Mouse (Mus musculus): ENCODE data around the gene Cnep1r1. TPM values are rescaled to one million over a fixed set of nuclear protein-coding genes. Genes with fewer than 3 reads are reported as not detected.

Gene Cnep1r1
- polyA plus RNA-seq (2015; fragmentation: Nextera tagmentation; extraction: Ambion mirVana), result 48.7 and 53.8 TPM in 2 replicates

- Histone ChIP-seq H3K36me3 (ENCODE audit: control insufficient read depth, insufficient read depth) (peaks cover 9% of the 10 kb centered on the region), H3K4me2 (ENCODE audit: low read length) (peak within 1 kb of the TSS; percentile 87), H3K4me1 (replicated peaks; ENCODE audit: control insufficient read depth, insufficient read depth, low read length) (peaks cover 9% of the 10 kb centered on the region; the same call in 1 of the 2 replicates), H3K27ac (ENCODE audit: low read length) (peak within 1 kb of the TSS; percentile 58), H3K9ac (replicated peaks; ENCODE audit: low read depth, low read length) (peak within 1 kb of the TSS; percentile 82), H3K4me3 (replicated peaks; ENCODE audit: low read length) (peak within 1 kb of the TSS; percentile 78), H3K9me3 (ENCODE audit: control insufficient read depth, low read length) (no peaks in the 10 kb centered on the region), H3K27me3 (replicated peaks; ENCODE audit: control insufficient read depth, insufficient read depth, low read length) (no peaks in the 10 kb centered on the region)
- ATAC-seq, result peak; percentile 100
- WGBS, result 0% methylated on average over 48 of the region's 49 CpGs
Observed at GRCm38 (mm10) chr8:88118456-88119036, at the start of gene Cnep1r1. TSS of gene Cnep1r1 (plus strand) at chr8:88118769.

- H3K27me3 ChIP-seq (replicated peaks; ENCODE audit: control insufficient read depth, insufficient read depth, low read length), result no peaks in the 10 kb centered on the region
- no peaks in the 10 kb centered on the region for H3K36me3 ChIP-seq (ENCODE audit: control insufficient read depth, insufficient read depth)
- WGBS, result 88% methylated on average over 5 of the region's 5 CpGs
- no peaks in the 10 kb centered on the region for H3K4me1 ChIP-seq (replicated peaks; ENCODE audit: control insufficient read depth, insufficient read depth, low read length)
- no peaks in the 10 kb centered on the region for H3K9me3 ChIP-seq (ENCODE audit: control insufficient read depth, low read length)
- ATAC-seq, result no peak
- H3K9ac ChIP-seq (replicated peaks; ENCODE audit: low read depth, low read length), result no peak overlapping the region
- no peak overlapping the region for H3K4me2 ChIP-seq (ENCODE audit: low read length)
- no peak overlapping the region for H3K4me3 ChIP-seq (replicated peaks; ENCODE audit: low read length)
- H3K27ac ChIP-seq (ENCODE audit: low read length), result no peak overlapping the region
Observed at GRCm38 (mm10) chr8:88082183-88082582, 36.4 kb upstream of the Cnep1r1 start.

- Histone ChIP-seq H3K27ac (ENCODE audit: low read length) (no peak overlapping the region), H3K4me1 (replicated peaks; ENCODE audit: control insufficient read depth, insufficient read depth, low read length) (no peaks in the 10 kb centered on the region), H3K4me3 (replicated peaks; ENCODE audit: low read length) (no peak overlapping the region), H3K9ac (replicated peaks; ENCODE audit: low read depth, low read length) (no peak overlapping the region), H3K4me2 (ENCODE audit: low read length) (no peak overlapping the region), H3K27me3 (replicated peaks; ENCODE audit: control insufficient read depth, insufficient read depth, low read length) (no peaks in the 10 kb centered on the region), H3K9me3 (ENCODE audit: control insufficient read depth, low read length) (no peaks in the 10 kb centered on the region), H3K36me3 (ENCODE audit: control insufficient read depth, insufficient read depth) (no peaks in the 10 kb centered on the region)
- no peak for ATAC-seq
Observed at GRCm38 (mm10) chr8:88088006-88088405, 30.6 kb upstream of the Cnep1r1 start.

- no peak for ATAC-seq
- no peaks in the 10 kb centered on the region for H3K9me3 ChIP-seq (ENCODE audit: control insufficient read depth, low read length)
- no peak overlapping the region for H3K9ac ChIP-seq (replicated peaks; ENCODE audit: low read depth, low read length)
- no peak overlapping the region for H3K4me2 ChIP-seq (ENCODE audit: low read length)
- WGBS, result 94% methylated on average over 2 of the region's 2 CpGs
- no peaks in the 10 kb centered on the region for H3K27me3 ChIP-seq (replicated peaks; ENCODE audit: control insufficient read depth, insufficient read depth, low read length)
- H3K4me1 ChIP-seq (replicated peaks; ENCODE audit: control insufficient read depth, insufficient read depth, low read length), result no peaks in the 10 kb centered on the region
- H3K4me3 ChIP-seq (replicated peaks; ENCODE audit: low read length), result no peak overlapping the region
- H3K27ac ChIP-seq (ENCODE audit: low read length), result no peak overlapping the region
- no peaks in the 10 kb centered on the region for H3K36me3 ChIP-seq (ENCODE audit: control insufficient read depth, insufficient read depth)
Observed at GRCm38 (mm10) chr8:88091661-88092060, 26.9 kb upstream of the Cnep1r1 start.

GRCm38 (mm10) chr8:88093367-88093766, 25.2 kb upstream of the Cnep1r1 start:
- H3K4me2 ChIP-seq (ENCODE audit: low read length), result no peak overlapping the region
- H3K4me3 ChIP-seq (replicated peaks; ENCODE audit: low read length), result no peak overlapping the region
- no peak overlapping the region for H3K27ac ChIP-seq (ENCODE audit: low read length)
- ATAC-seq, result no peak
- WGBS, result 73% methylated on average over 4 of the region's 4 CpGs
- H3K36me3 ChIP-seq (ENCODE audit: control insufficient read depth, insufficient read depth), result no peaks in the 10 kb centered on the region
- no peaks in the 10 kb centered on the region for H3K4me1 ChIP-seq (replicated peaks; ENCODE audit: control insufficient read depth, insufficient read depth, low read length)
- H3K9ac ChIP-seq (replicated peaks; ENCODE audit: low read depth, low read length), result no peak overlapping the region
- H3K9me3 ChIP-seq (ENCODE audit: control insufficient read depth, low read length), result no peaks in the 10 kb centered on the region
- no peaks in the 10 kb centered on the region for H3K27me3 ChIP-seq (replicated peaks; ENCODE audit: control insufficient read depth, insufficient read depth, low read length)

GRCm38 (mm10) chr8:88098856-88099255, 19.7 kb upstream of the Cnep1r1 start:
- Histone ChIP-seq H3K9ac (replicated peaks; ENCODE audit: low read depth, low read length) (no peak overlapping the region), H3K36me3 (ENCODE audit: control insufficient read depth, insufficient read depth) (no peaks in the 10 kb centered on the region), H3K4me2 (ENCODE audit: low read length) (no peak overlapping the region), H3K27me3 (replicated peaks; ENCODE audit: control insufficient read depth, insufficient read depth, low read length) (no peaks in the 10 kb centered on the region), H3K27ac (ENCODE audit: low read length) (no peak overlapping the region), H3K4me1 (replicated peaks; ENCODE audit: control insufficient read depth, insufficient read depth, low read length) (no peaks in the 10 kb centered on the region), H3K4me3 (replicated peaks; ENCODE audit: low read length) (no peak overlapping the region), H3K9me3 (ENCODE audit: control insufficient read depth, low read length) (no peaks in the 10 kb centered on the region)
- no peak for ATAC-seq
- 91% methylated on average over 4 of the region's 4 CpGs for WGBS

GRCm38 (mm10) chr8:88099526-88099925, 19.0 kb upstream of the Cnep1r1 start:
- Histone ChIP-seq H3K36me3 (ENCODE audit: control insufficient read depth, insufficient read depth) (no peaks in the 10 kb centered on the region), H3K4me2 (ENCODE audit: low read length) (no peak overlapping the region), H3K9me3 (ENCODE audit: control insufficient read depth, low read length) (no peaks in the 10 kb centered on the region), H3K27me3 (replicated peaks; ENCODE audit: control insufficient read depth, insufficient read depth, low read length) (no peaks in the 10 kb centered on the region), H3K27ac (ENCODE audit: low read length) (no peak overlapping the region), H3K4me1 (replicated peaks; ENCODE audit: control insufficient read depth, insufficient read depth, low read length) (no peaks in the 10 kb centered on the region), H3K9ac (replicated peaks; ENCODE audit: low read depth, low read length) (no peak overlapping the region), H3K4me3 (replicated peaks; ENCODE audit: low read length) (no peak overlapping the region)
- ATAC-seq, result no peak
- WGBS, result 0% methylated on average over 1 of the region's 1 CpGs

GRCm38 (mm10) chr8:88109241-88109640, 9.3 kb upstream of the Cnep1r1 start:
- H3K9ac ChIP-seq (replicated peaks; ENCODE audit: low read depth, low read length), result no peak overlapping the region
- no peaks in the 10 kb centered on the region for H3K36me3 ChIP-seq (ENCODE audit: control insufficient read depth, insufficient read depth)
- no peaks in the 10 kb centered on the region for H3K27me3 ChIP-seq (replicated peaks; ENCODE audit: control insufficient read depth, insufficient read depth, low read length)
- no peaks in the 10 kb centered on the region for H3K9me3 ChIP-seq (ENCODE audit: control insufficient read depth, low read length)
- ATAC-seq, result no peak
- H3K4me1 ChIP-seq (replicated peaks; ENCODE audit: control insufficient read depth, insufficient read depth, low read length), result no peaks in the 10 kb centered on the region
- 93% methylated on average over 4 of the region's 4 CpGs for WGBS
- no peak overlapping the region for H3K27ac ChIP-seq (ENCODE audit: low read length)
- H3K4me3 ChIP-seq (replicated peaks; ENCODE audit: low read length), result no peak overlapping the region
- H3K4me2 ChIP-seq (ENCODE audit: low read length), result no peak overlapping the region

GRCm38 (mm10) chr8:88119076-88119475, 507 bp downstream of the Cnep1r1 start:
- Histone ChIP-seq H3K4me2 (ENCODE audit: low read length) (peak overlapping the region; percentile 87), H3K27me3 (replicated peaks; ENCODE audit: control insufficient read depth, insufficient read depth, low read length) (no peaks in the 10 kb centered on the region), H3K27ac (ENCODE audit: low read length) (no peak overlapping the region), H3K9ac (replicated peaks; ENCODE audit: low read depth, low read length) (peak overlapping the region; percentile 82), H3K36me3 (ENCODE audit: control insufficient read depth, insufficient read depth) (peaks cover 10% of the 10 kb centered on the region), H3K4me1 (replicated peaks; ENCODE audit: control insufficient read depth, insufficient read depth, low read length) (peaks cover 9% of the 10 kb centered on the region; the same call in 1 of the 2 replicates), H3K9me3 (ENCODE audit: control insufficient read depth, low read length) (no peaks in the 10 kb centered on the region), H3K4me3 (replicated peaks; ENCODE audit: low read length) (peak overlapping the region; percentile 78)
- 1% methylated on average over 11 of the region's 11 CpGs for WGBS
- no peak for ATAC-seq

- H3K27me3 ChIP-seq (replicated peaks; ENCODE audit: control insufficient read depth, insufficient read depth, low read length), result no peaks in the 10 kb centered on the region
- H3K4me1 ChIP-seq (replicated peaks; ENCODE audit: control insufficient read depth, insufficient read depth, low read length), result peaks cover 4% of the 10 kb centered on the region; the same call in 1 of the 2 replicates
- no peak overlapping the region for H3K4me3 ChIP-seq (replicated peaks; ENCODE audit: low read length)
- H3K27ac ChIP-seq (ENCODE audit: low read length), result no peak overlapping the region
- no peaks in the 10 kb centered on the region for H3K9me3 ChIP-seq (ENCODE audit: control insufficient read depth, low read length)
- no peak overlapping the region for H3K9ac ChIP-seq (replicated peaks; ENCODE audit: low read depth, low read length)
- H3K4me2 ChIP-seq (ENCODE audit: low read length), result no peak overlapping the region
- H3K36me3 ChIP-seq (ENCODE audit: control insufficient read depth, insufficient read depth), result peaks cover 13% of the 10 kb centered on the region
- no peak for ATAC-seq
- 93% methylated on average over 2 of the region's 2 CpGs for WGBS
Observed at GRCm38 (mm10) chr8:88124850-88125249, 6.3 kb downstream of the Cnep1r1 start.
